Mouse (Mus musculus): Measurements from ENCODE around the gene Msantd2. TPM values are rescaled to one million over a fixed set of nuclear protein-coding genes. Genes with fewer than 3 reads are reported as not detected.

Gene Msantd2
- polyA plus RNA-seq (2015; fragmentation: Nextera tagmentation; extraction: Ambion mirVana) = 20.4 and 20.7 TPM in 2 replicates

GRCm38 (mm10) chr9:37488611-37489396 is at the start of gene Msantd2:
Gene Msantd2, plus strand, starts transcription at chr9:37489319.

DNA sequence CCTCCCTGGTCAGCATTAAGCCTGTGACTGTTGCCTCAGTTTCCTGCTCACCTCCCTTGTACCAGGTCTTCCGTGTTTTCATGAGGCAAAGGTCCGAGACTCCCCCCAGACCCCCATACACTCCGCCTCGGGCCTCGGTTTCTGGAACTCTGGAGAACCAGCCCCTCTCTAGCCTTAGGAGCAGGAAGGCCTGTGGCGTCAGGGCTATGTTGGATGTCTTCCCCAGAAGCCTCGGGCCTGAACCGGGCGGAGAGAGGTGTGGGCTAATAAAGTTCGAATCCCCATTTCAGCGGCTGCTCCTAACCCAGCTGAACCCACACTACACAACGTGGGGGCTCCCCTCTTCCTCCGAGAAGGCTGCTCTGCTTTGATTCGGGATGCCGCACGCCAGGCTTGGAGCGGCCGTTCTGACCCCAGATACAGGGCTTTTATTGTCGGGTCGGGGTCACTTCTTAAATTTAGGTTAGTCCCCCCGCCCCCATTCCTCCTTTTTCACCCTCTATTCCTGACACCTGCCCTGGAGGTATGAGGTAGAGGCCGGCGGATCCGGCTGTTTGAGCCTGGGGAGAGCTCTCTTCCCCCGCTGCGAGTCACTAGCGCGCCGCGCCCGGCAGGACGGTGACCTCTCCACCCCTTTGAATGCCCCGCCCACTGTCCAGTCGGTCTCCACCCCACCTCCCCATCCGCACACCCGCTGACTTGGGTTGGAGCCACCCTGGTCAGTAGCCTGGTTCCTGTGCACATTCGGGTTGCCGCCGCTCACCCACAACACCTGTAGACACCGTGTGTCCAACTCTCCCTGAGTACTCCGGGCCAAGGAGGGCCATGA is 38.5 kb downstream of the Msantd2 start, which contains the start of gene Esam:
Gene Esam (plus strand): TSS at position 683 of the 829 bp plus-strand sequence.

GRCm38 (mm10) chr9:37539170-37540025 is 50.3 kb downstream of the Msantd2 start, which contains the start of gene Vsig2:
Gene Vsig2, plus strand, starts transcription at chr9:37539255.

DNA sequence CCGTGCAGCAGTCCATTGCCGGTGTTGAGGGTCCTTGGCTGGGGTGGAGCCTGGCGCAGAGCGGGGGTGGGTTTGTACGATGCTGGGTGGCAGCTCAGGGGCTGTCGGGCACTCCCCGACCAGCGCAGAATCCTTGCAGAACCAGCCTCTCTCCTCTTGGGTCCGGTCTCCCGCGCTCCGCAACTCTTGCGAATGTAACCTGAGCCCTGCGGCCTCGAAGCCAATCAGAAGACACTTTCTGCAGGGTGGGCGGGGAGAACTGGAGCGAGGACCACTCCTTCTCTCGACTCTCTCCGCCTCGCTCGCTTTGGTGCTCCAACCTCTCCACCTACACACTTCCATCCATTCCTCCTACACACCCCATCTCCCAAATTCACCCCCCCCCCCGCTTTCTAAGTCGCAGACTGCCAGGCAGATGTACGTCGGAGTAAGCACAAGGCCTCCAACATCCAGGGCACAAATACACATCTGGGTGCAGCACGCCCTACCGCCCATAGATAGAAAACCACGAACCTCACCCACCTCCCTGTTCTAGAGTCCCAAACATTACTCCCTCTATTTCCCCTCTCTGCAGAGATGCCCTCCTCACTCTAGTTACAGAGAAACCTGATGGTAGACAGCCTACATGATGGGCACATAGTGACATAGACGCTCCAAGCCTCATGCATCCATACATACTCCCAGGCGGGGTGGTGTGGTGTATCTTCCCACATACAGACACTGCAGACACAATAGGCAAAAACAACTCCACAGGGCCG is 63.6 kb downstream of the Msantd2 start, which contains the start of gene Nrgn:
Gene Nrgn (minus strand): TSS at position 369 of the 758 bp plus-strand sequence.

DNA sequence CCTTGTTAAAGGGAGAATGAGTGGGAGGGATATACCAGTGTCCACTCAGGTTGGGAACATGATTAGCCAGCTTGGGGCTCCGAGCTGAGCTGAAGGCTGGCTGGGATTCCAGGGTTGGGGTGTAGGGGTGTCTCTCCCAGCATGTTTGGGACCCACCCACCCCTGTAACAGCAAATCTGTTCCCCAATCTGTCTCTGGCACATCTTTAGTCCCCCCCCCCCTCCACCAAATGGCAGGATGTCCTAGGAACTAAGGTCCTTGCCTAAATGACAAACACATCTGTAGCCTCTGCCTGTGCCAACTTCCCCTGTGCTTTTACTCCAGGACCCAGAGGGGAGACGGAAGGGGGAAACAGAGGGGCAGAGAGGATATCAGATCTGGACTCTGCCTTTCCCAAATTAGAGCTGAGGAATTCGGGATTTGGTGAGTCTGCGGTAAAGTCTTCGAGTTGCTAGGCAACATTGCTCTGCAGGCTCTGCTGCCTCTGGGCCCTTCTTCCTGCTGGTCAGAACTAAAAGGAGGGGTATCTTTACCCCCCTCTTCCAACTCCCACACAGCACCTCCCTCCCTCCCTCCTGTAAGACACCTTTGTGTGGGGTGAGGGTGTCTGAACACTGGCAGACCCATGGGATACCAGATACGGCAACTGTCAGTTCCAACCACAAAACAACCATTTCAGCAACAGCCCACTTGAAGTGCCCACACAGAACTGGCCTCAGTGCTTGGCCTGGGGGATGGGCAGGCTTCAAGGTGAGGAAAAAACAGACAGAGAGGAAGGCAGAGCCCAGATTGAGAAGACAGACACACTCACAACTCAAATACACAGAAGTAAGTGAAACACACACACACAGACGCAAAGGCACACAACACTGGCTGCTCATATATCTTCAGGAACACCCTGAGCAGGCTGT is 66.0 kb downstream of the Msantd2 start, which contains the start of gene Siae:
Gene Siae (plus strand): TSS at position 861 of the 911 bp plus-strand sequence.

Other genes starting within 250 kb of the Msantd2 start
- 2.5 and 3.1 TPM in 2 replicates for gene Slc37a2, start 233.6 kb upstream of the Msantd2 start, polyA plus RNA-seq (2015; fragmentation: Nextera tagmentation; extraction: Ambion mirVana)
- 5.7 and 6.7 TPM in 2 replicates for gene Ccdc15, start 140.9 kb upstream of the Msantd2 start, polyA plus RNA-seq (2015; fragmentation: Nextera tagmentation; extraction: Ambion mirVana)
- gene Hepacam, start 122.0 kb upstream of the Msantd2 start, polyA plus RNA-seq (2015; fragmentation: Nextera tagmentation; extraction: Ambion mirVana) = 84.9 and 90.8 TPM in 2 replicates
- gene Robo4, start 87.4 kb upstream of the Msantd2 start, polyA plus RNA-seq (2015; fragmentation: Nextera tagmentation; extraction: Ambion mirVana) = 3.7 and 7.0 TPM in 2 replicates
- gene Robo3, start 56.1 kb upstream of the Msantd2 start, polyA plus RNA-seq (2015; fragmentation: Nextera tagmentation; extraction: Ambion mirVana) = 0.75 and 1.2 TPM in 2 replicates
- 38.2 and 43.6 TPM in 2 replicates for gene Esam, start 38.8 kb downstream of the Msantd2 start, polyA plus RNA-seq (2015; fragmentation: Nextera tagmentation; extraction: Ambion mirVana)
- gene Vsig2, start 49.9 kb downstream of the Msantd2 start, polyA plus RNA-seq (2015; fragmentation: Nextera tagmentation; extraction: Ambion mirVana) = 1.4 TPM in 2 replicates
- gene Nrgn, start 63.6 kb downstream of the Msantd2 start, polyA plus RNA-seq (2015; fragmentation: Nextera tagmentation; extraction: Ambion mirVana) = 13.1 and 18.7 TPM in 2 replicates
- gene Siae, start 66.4 kb downstream of the Msantd2 start, polyA plus RNA-seq (2015; fragmentation: Nextera tagmentation; extraction: Ambion mirVana) = 11.8 and 17.0 TPM in 2 replicates
- 9.5 and 10.5 TPM in 2 replicates for gene Spa17, start 124.4 kb downstream of the Msantd2 start, polyA plus RNA-seq (2015; fragmentation: Nextera tagmentation; extraction: Ambion mirVana)
- 78.1 and 84.2 TPM in 2 replicates for gene Tbrg1, start 168.0 kb downstream of the Msantd2 start, polyA plus RNA-seq (2015; fragmentation: Nextera tagmentation; extraction: Ambion mirVana)
- 0.31 TPM in 2 replicates for gene Panx3, start 179.9 kb downstream of the Msantd2 start, polyA plus RNA-seq (2015; fragmentation: Nextera tagmentation; extraction: Ambion mirVana)
- gene Olfr160, start 226.9 kb downstream of the Msantd2 start, polyA plus RNA-seq (2015; fragmentation: Nextera tagmentation; extraction: Ambion mirVana) = not detected in 2 replicates